Comparison of ENCODE assay signal across 8 mouse cellular contexts in the genomic region with DNA sequence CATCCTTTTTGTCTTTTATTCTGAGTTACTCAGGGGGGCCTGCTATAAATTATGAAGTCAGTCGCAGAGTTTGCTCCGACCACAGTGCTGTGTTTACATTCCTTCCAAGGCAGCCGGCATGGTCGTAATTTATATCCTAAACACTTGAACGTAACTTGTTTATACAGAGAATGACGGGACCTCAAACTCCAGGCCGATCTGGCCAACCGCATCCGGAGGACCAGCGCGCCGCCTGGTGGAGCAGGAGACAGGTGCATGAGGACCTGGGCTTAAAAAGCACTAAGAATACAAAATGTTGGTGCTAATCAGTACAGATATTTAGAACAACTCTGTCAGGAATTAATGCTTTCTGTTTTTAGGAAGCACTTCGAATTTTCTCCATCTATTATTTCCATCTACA. TPM values are rescaled to one million over a fixed set of nuclear protein-coding genes. Genes with fewer than 3 reads are reported as not detected.
DNase-seq lines count a peak whose midpoint lies in the region; ATAC-seq and TF ChIP-seq lines count a peak whose summit lies in the region.

No protein-coding gene starts in this region.

- H3K4me3 ChIP-seq in cerebellum, adult 2 months (replicated peaks; ENCODE audit: insufficient read depth, low read depth, low read length): no peak overlapping the region
- peak overlapping the region; percentile 27; the same call in 1 of the 2 replicates for H3K4me3 ChIP-seq in heart, embryonic 10.5 days

- no peak overlapping the region for H3K27ac ChIP-seq in cerebellum, adult 2 months (ENCODE audit: insufficient read depth, low read length)
- H3K27ac ChIP-seq in heart, embryonic 10.5 days: no peak overlapping the region

- DNase-seq in cerebellum, adult 2 months: peak; percentile 25 to 34
- DNase-seq in ES-CJ7 (ENCODE audit: low read depth, low spot score): peak; percentile 70
- DNase-seq in embryo, embryonic 10 days (ENCODE audit: low spot score): peak; percentile 93
- DNase-seq in heart, embryonic 10.5 days (ENCODE audit: low spot score): no peak
- peak; percentile 78 for DNase-seq in kidney, postnatal 14 days
- peak; percentile 52 for DNase-seq in splenic B cell, adult 2 months (ENCODE audit: low read depth, low spot score)

- 2% methylated on average over 13 of the region's 13 CpGs for WGBS in cerebellum, adult 2 months
- whole genome bisulfite sequencing in heart, embryonic 10.5 days: 0% methylated on average over 13 of the region's 13 CpGs

- no peaks in the 10 kb centered on the region for H3K36me3 ChIP-seq in heart, embryonic 10.5 days
- H3K36me3 ChIP-seq in splenic B cell, adult 2 months (ENCODE audit: control insufficient read depth, insufficient read depth, low read length, poor library complexity, severe bottlenecking): no peaks in the 10 kb centered on the region

- H3K9me3 ChIP-seq in heart, embryonic 10.5 days: no peaks in the 10 kb centered on the region

- no peaks in the 10 kb centered on the region for H3K4me1 ChIP-seq in cerebellum, adult 2 months (ENCODE audit: control insufficient read depth, insufficient read depth, low read length)
- H3K4me1 ChIP-seq in heart, embryonic 10.5 days: peaks cover 19% of the 10 kb centered on the region

- no peak for TF ChIP-seq POLR2A in cerebellum, adult 2 months (IDR thresholded peaks at IDR 0.05; ENCODE audit: borderline replicate concordance, insufficient read depth, low read length)

- TF ChIP-seq CTCF in cerebellum, adult 2 months (IDR thresholded peaks at IDR 0.05; ENCODE audit: borderline replicate concordance, insufficient read depth, low read depth, low read length): peak; percentile 62

- H3K27me3 ChIP-seq in cerebellum, adult 2 months (ENCODE audit: control insufficient read depth, insufficient read depth, low read length): no peaks in the 10 kb centered on the region; the same call in 1 of the 2 replicates
- peaks cover 69% of the 10 kb centered on the region for H3K27me3 ChIP-seq in heart, embryonic 10.5 days (ENCODE audit: insufficient read depth, poor library complexity, severe bottlenecking)
- no peaks in the 10 kb centered on the region for H3K27me3 ChIP-seq in splenic B cell, adult 2 months (ENCODE audit: control insufficient read depth, insufficient read depth, low read length, poor library complexity, severe bottlenecking)

- ATAC-seq in cerebellum, adult (ENCODE audit: insufficient number of reproducible peaks, low FRiP score, low TSS enrichment): no peak
- peak; percentile 85 for ATAC-seq in megakaryocyte-erythroid progenitor cell, adult 5-6 weeks (replicated peaks; ENCODE audit: low FRiP score, low TSS enrichment, poor library complexity, severe bottlenecking)

RNA-seq across cellular contexts. Expression of gene Foxf2, which starts 6.8 kb away (rescaled TPM):
- 4.3 and 5.3 TPM in 2 replicates for polyA plus RNA-seq in cerebellum, adult 2 months (2012; rRNA removed)
- polyA plus RNA-seq in heart, embryonic 10.5 days (2016; fragmentation: Nextera tagmentation; extraction: Ambion mirVana): 0.14 and 3.4 TPM in 2 replicates
- not detected in 2 replicates for total RNA-seq in megakaryocyte-erythroid progenitor cell, adult 5-6 weeks (2014; fragmentation: Nextera tagmentation)
- total RNA-seq in megakaryocyte-erythroid progenitor cell, adult 5-6 weeks (2017): not detected in 2 replicates
